Mouse (Mus musculus) stomach, postnatal 0 days (tissue): ENCODE measurements around the gene Sbf2. TPM values are rescaled to one million over a fixed set of nuclear protein-coding genes. Genes with fewer than 3 reads are reported as not detected.
A peak's percentile ranks its signal among the peaks of the same experiment; 100 is the strongest.

Source experiments
- ATAC-seq: fragments of 200-750 bp; cut with Nextera tagmentation; 2 replicates; pipeline ENCODE4 v1.8.0; 2017; ENCODE audit not compliant: low FRiP score, low TSS enrichment
- DNase-seq: peaks from one replicate; pipeline ENCODE4 v3.0.0-alpha.2; 2016; ENCODE audit warnings: low spot score
- H3K27ac ChIP-seq: fragments of 300-500 bp; sonication (generic); replicated peaks from 2 replicates; pipeline ENCODE4 v1.5.1; 2014; ENCODE audit warnings: mild to moderate bottlenecking, control low read depth
- H3K27me3 ChIP-seq: fragments of 300-500 bp; sonication (generic); 2 replicates; pipeline ENCODE4 v1.6.1; 2014; ENCODE audit warnings: low read length; ENCODE audit not compliant: control insufficient read depth, insufficient read depth
- H3K36me3 ChIP-seq: fragments of 300-500 bp; sonication (generic); 2 replicates; pipeline ENCODE4 v1.6.1; 2014; ENCODE audit warnings: low read length, mixed read lengths; ENCODE audit not compliant: control insufficient read depth, insufficient read depth
- H3K4me1 ChIP-seq: fragments of 300-500 bp; sonication (generic); replicated peaks from 2 replicates; pipeline ENCODE4 v1.6.1; 2014; ENCODE audit warnings: antibody characterized with exemption; ENCODE audit not compliant: control insufficient read depth, insufficient read depth
- H3K4me2 ChIP-seq: fragments of 300-500 bp; sonication (generic); replicated peaks from 2 replicates; pipeline ENCODE4 v1.6.1; 2014; ENCODE audit warnings: low read depth, mild to moderate bottlenecking, control low read depth, moderate library complexity
- H3K4me3 ChIP-seq: fragments of 300-500 bp; sonication (generic); 2 replicates; pipeline ENCODE4 v1.5.1; 2014; ENCODE audit warnings: low read depth, low read length, control low read depth
- H3K9ac ChIP-seq: fragments of 300-500 bp; sonication (generic); 2 replicates; pipeline ENCODE4 v1.6.1; 2014; ENCODE audit warnings: mild to moderate bottlenecking, low read length, control low read depth, mixed read lengths
- H3K9me3 ChIP-seq: fragments of 300-500 bp; sonication (generic); 2 replicates; pipeline ENCODE4 v1.6.1; 2016; ENCODE audit warnings: low read length; ENCODE audit not compliant: control insufficient read depth
- CTCF ChIP-seq: IDR thresholded peaks from 2 replicates; pipeline ENCODE4 v1.5.1; 2016; ENCODE audit warnings: antibody characterized with exemption, low read depth, mild to moderate bottlenecking, moderate library complexity
- EP300 ChIP-seq: optimal IDR thresholded peaks from 2 replicates; pipeline ENCODE3; 2016; ENCODE audit warnings: antibody characterized with exemption
- WGBS: fragments of 180-500 bp; shearing (Covaris S2); extraction: QIAGEN DNeasy Blood & Tissue Kit; methylation state at CpG from one replicate; pipeline ENCODE4 v1.1.7; 2014; 5-methylcytosine and 5-hydroxymethylcytosine counted together
- polyA plus RNA-seq: library from polyadenylated mRNA; unstranded; fragments of >200 nt; fragmentation: Nextera tagmentation; extraction: Ambion mirVana; gene quantifications from 2 replicates; pipeline ENCODE4 v1.2.1, GENCODE M21; 2015

Gene Sbf2
- 14.8 and 14.9 TPM in 2 replicates for polyA plus RNA-seq

DNA sequence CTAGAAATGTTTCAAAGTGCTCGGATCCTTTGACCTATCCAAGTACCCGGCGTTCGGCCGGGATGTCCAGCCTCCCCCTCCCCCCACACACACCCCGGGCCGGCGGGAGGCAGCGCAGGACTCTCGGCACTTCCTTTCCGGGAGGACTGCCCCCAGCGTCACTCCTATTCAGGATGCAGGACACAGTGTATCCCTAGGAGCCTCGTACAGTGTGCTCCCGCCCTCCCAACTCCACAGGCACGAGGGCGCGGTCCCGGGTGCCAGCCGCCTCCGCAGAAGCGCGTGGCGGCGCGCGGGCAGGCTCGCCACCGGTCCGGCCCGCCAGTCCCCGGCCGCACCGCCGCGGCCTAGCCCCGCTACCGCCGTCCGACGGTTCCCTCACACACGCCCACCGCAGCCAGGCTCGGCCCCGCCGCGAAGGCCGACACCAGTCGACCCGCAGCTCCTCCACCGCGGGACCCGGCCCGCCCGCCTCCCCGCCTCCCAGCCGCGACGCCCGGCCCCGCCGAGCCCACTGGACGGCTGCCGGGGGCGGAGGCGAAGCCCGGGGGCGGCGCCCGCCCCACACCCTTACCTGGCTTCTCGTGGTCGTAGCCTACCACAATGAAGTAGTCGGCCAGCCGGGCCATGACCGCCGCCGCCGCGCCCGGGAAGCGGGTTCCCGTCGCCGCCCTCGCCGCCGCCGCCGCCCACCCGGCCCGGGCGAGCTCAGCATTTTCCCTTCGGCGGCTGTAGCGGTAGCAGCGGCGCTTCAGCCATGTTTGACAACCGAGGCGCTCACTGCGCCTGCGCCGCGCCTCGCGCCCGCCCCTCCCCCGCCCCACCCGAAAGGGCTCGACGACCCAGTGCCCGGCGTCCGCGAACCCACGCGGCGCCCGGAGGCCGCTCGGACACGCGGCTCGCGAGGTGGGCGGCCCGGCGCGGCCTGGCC is at the start of gene Sbf2:
Sbf2 (minus strand) TSS at position 790 of the 931 bp plus-strand sequence.
- 0 out of 2 replicates have a peak, but pooled peaks cover 2% of the 10 kb centered on the region for H3K4me1 ChIP-seq
- H3K9ac ChIP-seq = peak within 1 kb of the TSS; percentile 96
- H3K27me3 ChIP-seq = no peaks in the 10 kb centered on the region
- DNase-seq = peak; percentile 92
- peak within 1 kb of the TSS; percentile 94 for H3K4me3 ChIP-seq
- no peaks in the 10 kb centered on the region for H3K36me3 ChIP-seq
- TF ChIP-seq CTCF = peak; percentile 38
- no peak for TF ChIP-seq EP300
- H3K4me2 ChIP-seq = peak within 1 kb of the TSS; percentile 86
- WGBS = 1% methylated on average over 84 of the region's 127 CpGs
- H3K9me3 ChIP-seq = no peaks in the 10 kb centered on the region
- H3K27ac ChIP-seq = peak within 1 kb of the TSS; percentile 100
- peak; percentile 95 for ATAC-seq

DNA sequence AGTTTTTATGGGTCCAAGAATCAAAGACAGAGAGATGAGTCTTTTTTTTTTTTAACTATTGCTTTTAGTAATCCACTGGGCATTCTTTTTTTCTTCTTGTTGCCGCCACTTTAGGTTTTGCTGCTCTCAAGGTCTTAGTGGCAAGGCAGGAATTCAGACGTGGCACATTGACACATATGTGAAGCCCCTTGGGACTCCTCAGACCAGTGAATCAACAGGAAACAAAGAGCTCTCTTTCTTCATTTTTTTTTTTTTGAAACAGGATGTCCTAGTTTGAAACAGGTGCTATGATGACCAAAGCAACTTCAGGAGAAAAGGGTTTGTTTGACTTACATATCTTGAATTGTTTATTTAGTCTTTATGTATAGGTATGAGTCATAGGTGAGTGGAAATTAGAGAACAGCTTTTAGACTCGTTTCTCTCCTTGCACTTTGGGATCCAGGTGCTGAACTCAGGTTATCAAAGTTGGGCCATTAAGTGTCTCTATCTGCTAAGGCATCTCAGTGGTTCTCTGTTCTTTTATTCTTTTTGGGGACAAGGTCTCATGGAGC is 43.7 kb upstream of the Sbf2 start:
- no peaks in the 10 kb centered on the region for H3K27me3 ChIP-seq
- H3K36me3 ChIP-seq = no peaks in the 10 kb centered on the region
- ATAC-seq (peak; percentile 82), DNase-seq (no peak)
- H3K9me3 ChIP-seq = no peaks in the 10 kb centered on the region
- H3K4me1 ChIP-seq = no peaks in the 10 kb centered on the region
- 29% methylated on average over 3 of the region's 3 CpGs for WGBS
- TF ChIP-seq EP300 (no peak), CTCF (no peak)
- H3K9ac ChIP-seq = no peak overlapping the region
- no peak overlapping the region for H3K4me2 ChIP-seq
- peak overlapping the region; percentile 73 for H3K27ac ChIP-seq
- H3K4me3 ChIP-seq = no peak overlapping the region

DNA sequence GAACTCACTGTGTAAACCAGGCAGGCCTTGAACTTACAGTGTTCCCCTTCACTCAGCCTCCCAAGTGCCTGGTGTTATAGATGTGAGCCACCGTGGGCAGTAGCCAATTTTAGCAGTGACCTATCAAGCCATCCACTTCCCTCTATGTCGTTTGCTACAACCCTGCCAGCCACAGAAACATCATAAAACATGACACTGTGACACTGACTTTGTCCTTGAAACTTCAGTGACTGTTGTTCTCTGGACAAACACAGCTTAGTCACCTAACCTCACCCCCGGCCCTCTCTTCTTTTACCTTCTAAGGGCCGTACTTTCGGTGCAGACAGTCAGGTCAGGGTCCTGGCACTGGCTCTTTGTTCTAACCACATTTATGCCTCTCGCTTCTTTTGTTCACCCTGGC is 41.2 kb upstream of the Sbf2 start:
- no peak for ATAC-seq
- Histone ChIP-seq H3K27me3 (no peaks in the 10 kb centered on the region), H3K9me3 (no peaks in the 10 kb centered on the region), H3K4me1 (no peaks in the 10 kb centered on the region), H3K9ac (no peak overlapping the region), H3K4me2 (no peak overlapping the region), H3K27ac (0 out of 2 replicates have a peak overlapping the region, but pooled peaks have one; percentile 53), H3K36me3 (no peaks in the 10 kb centered on the region), H3K4me3 (no peak overlapping the region)
- DNase-seq = no peak
- WGBS = 52% methylated on average over 6 of the region's 6 CpGs
- no peak for TF ChIP-seq EP300
- TF ChIP-seq CTCF = no peak

DNA sequence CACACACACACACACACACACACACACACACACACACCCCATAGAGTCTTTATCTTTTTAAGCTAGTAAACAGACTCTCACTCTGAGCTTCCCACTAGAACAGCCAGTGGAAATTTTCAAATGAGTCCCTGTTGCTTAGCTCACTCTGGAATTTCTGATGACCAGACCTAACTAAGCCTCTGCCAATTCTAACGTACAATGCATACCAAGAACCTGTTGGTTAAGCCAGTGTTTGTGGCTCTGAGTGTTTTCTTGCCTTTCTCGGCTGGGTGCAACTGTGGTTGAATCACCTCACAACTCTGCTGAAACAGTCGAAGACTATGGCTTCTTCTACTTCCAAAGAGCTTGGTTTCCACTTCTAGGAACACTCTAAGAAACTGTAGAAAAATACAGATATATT is 40.5 kb upstream of the Sbf2 start:
- no peak overlapping the region for H3K4me3 ChIP-seq
- no peak overlapping the region for H3K27ac ChIP-seq
- no peak overlapping the region for H3K9ac ChIP-seq
- H3K4me2 ChIP-seq = no peak overlapping the region
- TF ChIP-seq CTCF = no peak
- TF ChIP-seq EP300 = no peak
- H3K9me3 ChIP-seq = no peaks in the 10 kb centered on the region
- WGBS = 63% methylated on average over 3 of the region's 3 CpGs
- no peaks in the 10 kb centered on the region for H3K36me3 ChIP-seq
- no peaks in the 10 kb centered on the region for H3K4me1 ChIP-seq
- H3K27me3 ChIP-seq = no peaks in the 10 kb centered on the region
- ATAC-seq (no peak), DNase-seq (no peak)

DNA sequence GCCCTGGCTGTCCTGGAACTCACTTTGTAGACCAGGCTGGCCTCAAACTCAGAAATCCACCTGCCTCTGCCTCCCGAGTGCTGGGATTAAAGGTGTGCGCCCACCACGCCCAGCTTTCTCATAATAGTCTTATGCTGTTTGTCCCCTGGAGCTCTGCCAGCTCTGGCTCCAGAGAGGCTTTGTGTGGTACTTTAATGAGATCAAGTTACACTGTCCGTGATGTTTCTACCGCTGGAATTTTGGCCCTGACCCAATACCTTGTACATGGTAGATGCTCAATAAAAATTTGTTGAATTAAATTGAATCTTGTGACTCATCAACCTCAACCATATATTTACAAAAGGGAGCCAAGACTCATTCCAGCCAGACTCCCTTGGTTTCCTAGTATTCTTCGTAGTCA is 36.4 kb upstream of the Sbf2 start:
- no peak for ATAC-seq

DNA sequence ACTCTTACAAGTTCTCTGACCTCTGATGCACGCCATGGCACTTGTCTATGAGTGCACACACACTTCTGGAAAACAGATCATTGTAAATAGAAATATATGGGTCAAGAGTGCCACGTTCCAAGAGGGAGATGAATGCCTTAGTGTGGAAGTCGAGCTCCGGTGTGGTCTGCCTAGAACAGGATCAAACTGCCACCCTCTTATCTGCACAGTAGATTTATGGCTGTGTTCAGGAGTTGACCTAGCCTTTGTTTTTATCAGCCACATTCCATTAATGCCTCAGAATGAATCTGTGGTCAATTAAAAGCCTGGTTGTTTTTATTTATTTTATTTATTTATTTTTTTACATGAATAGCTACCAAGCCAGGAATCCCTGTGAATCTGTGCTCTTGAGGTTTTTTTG is 35.8 kb upstream of the Sbf2 start:
- Histone ChIP-seq H3K27me3 (no peaks in the 10 kb centered on the region), H3K4me2 (no peak overlapping the region), H3K27ac (no peak overlapping the region), H3K36me3 (no peaks in the 10 kb centered on the region), H3K9me3 (no peaks in the 10 kb centered on the region), H3K4me3 (no peak overlapping the region), H3K9ac (no peak overlapping the region), H3K4me1 (no peaks in the 10 kb centered on the region)
- ATAC-seq (no peak), DNase-seq (no peak)
- WGBS = 47% methylated on average over 4 of the region's 4 CpGs
- TF ChIP-seq EP300 = no peak
- no peak for TF ChIP-seq CTCF

More for the DNA sequence above, 36.4 kb upstream of the Sbf2 start:
- WGBS = 50% methylated on average over 6 of the region's 6 CpGs
- H3K27me3 ChIP-seq = no peaks in the 10 kb centered on the region
- no peaks in the 10 kb centered on the region for H3K36me3 ChIP-seq
- no peak for TF ChIP-seq CTCF
- TF ChIP-seq EP300 = no peak
- no peak overlapping the region for H3K9ac ChIP-seq
- no peaks in the 10 kb centered on the region for H3K9me3 ChIP-seq
- no peak overlapping the region for H3K4me2 ChIP-seq
- no peak overlapping the region for H3K4me3 ChIP-seq
- H3K27ac ChIP-seq = no peak overlapping the region
- no peak for DNase-seq
- H3K4me1 ChIP-seq = no peaks in the 10 kb centered on the region
